Mouse (Mus musculus): ENCODE data around the gene Birc5.

DNA sequence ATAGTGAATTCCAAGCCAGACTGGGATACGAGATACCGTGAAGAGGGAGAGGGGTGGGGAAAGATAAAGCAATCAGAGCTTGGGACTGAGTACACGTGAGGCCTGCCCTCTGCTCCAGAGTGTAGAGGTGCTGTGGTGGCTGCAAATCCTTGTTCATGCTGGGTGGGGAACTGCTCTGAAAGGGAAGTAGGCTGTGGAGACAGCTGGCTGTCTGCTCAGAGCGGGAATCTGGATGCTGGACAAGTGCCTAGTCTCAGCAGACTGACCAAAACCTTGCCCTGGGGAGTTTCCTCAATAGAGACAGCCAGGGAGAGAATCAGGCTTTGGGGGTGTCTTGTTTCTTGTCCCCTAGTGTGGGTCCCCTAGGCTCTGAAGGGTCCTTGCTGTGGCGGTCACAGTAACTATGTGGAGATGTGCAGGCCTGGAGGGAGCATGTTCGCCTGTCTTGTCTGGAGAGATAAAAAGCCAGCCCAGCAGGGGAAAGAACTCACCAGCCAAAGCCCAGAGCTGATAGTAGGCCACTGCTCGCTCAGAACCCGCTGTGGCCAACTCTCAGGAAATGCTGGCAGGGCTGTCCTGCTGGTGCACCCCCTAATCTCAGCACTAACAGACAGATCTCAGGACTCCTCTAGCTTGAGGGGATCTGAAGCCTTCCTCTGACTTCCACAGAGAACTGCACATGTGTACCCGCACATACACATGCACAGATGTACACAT, 20.0 kb upstream of the Birc5 start:
- TF ChIP-seq CEBPB (IDR thresholded peaks at IDR 0.05; ENCODE audit: insufficient read depth, poor library complexity, severe bottlenecking) (no peak), POLR2A (IDR thresholded peaks at IDR 0.05; ENCODE audit: insufficient read length, low read depth) (peak; percentile 33), SRF (IDR thresholded peaks at IDR 0.05; ENCODE audit: control insufficient read depth, insufficient read length, low read depth) (no peak), TCF12 (IDR thresholded peaks at IDR 0.05; ENCODE audit: insufficient read depth, poor library complexity, severe bottlenecking) (no peak), E2F4 (IDR thresholded peaks at IDR 0.05; ENCODE audit: insufficient read depth) (no peak), MAX (IDR thresholded peaks at IDR 0.05; ENCODE audit: low read depth) (no peak)
